Mouse (Mus musculus): ENCODE data around the gene Cerk. TPM values are rescaled to one million over a fixed set of nuclear protein-coding genes. Genes with fewer than 3 reads are reported as not detected.

The Cerk gene
- polyA plus RNA-seq, 1 experiment from 2014 or later = 9.4 TPM

- H3K4me2 ChIP-seq (ENCODE audit: low read length) = no peak overlapping the region
- peaks cover 49% of the 10 kb centered on the region for H3K4me1 ChIP-seq (replicated peaks; ENCODE audit: insufficient read depth, low read length)
- no peak for ATAC-seq (replicated peaks; ENCODE audit: low FRiP score, low read depth)
- 83% methylated on average over 23 of the region's 23 CpGs for WGBS
- DNase-seq (ENCODE audit: low spot score) = no peak
- peak overlapping the region; percentile 84; the same call in 1 of the 2 replicates for H3K27ac ChIP-seq
- no peaks in the 10 kb centered on the region for H3K9me3 ChIP-seq (replicated peaks; ENCODE audit: low read length)
- H3K27me3 ChIP-seq (ENCODE audit: insufficient read depth, low read length) = no peaks in the 10 kb centered on the region
- H3K9ac ChIP-seq (ENCODE audit: low read depth, low read length) = 0 out of 2 replicates have a peak overlapping the region, but pooled peaks have one; percentile 18
- TF ChIP-seq CTCF (IDR thresholded peaks at IDR 0.05; ENCODE audit: low read depth) = no peak
- no peak overlapping the region for H3K4me3 ChIP-seq (replicated peaks; ENCODE audit: low read depth, low read length)
- no peaks in the 10 kb centered on the region for H3K36me3 ChIP-seq (ENCODE audit: insufficient read depth, low read length)
These were observed 94.5 kb downstream of the Cerk start for GRCm38 (mm10) chr15:86091201-86091997.

- 67% methylated on average over 8 of the region's 8 CpGs for WGBS
- Histone ChIP-seq H3K4me2 (ENCODE audit: low read length) (no peak overlapping the region), H3K9ac (ENCODE audit: low read depth, low read length) (no peak overlapping the region), H3K27ac (peak overlapping the region; percentile 84), H3K27me3 (ENCODE audit: insufficient read depth, low read length) (no peaks in the 10 kb centered on the region), H3K4me3 (replicated peaks; ENCODE audit: low read depth, low read length) (no peak overlapping the region), H3K4me1 (replicated peaks; ENCODE audit: insufficient read depth, low read length) (peaks cover 57% of the 10 kb centered on the region), H3K9me3 (replicated peaks; ENCODE audit: low read length) (no peaks in the 10 kb centered on the region), H3K36me3 (ENCODE audit: insufficient read depth, low read length) (no peaks in the 10 kb centered on the region)
- DNase-seq (ENCODE audit: low spot score) (no peak), ATAC-seq (replicated peaks; ENCODE audit: low FRiP score, low read depth) (no peak)
- no peak for TF ChIP-seq CTCF (IDR thresholded peaks at IDR 0.05; ENCODE audit: low read depth)
These were observed 95.4 kb downstream of the Cerk start for GRCm38 (mm10) chr15:86090578-86090977.

- 11% methylated on average over 11 of the region's 11 CpGs for WGBS
- peak overlapping the region; percentile 84 for H3K27ac ChIP-seq
- H3K4me1 ChIP-seq (replicated peaks; ENCODE audit: insufficient read depth, low read length) = peaks cover 63% of the 10 kb centered on the region
- no peaks in the 10 kb centered on the region for H3K27me3 ChIP-seq (ENCODE audit: insufficient read depth, low read length)
- H3K9me3 ChIP-seq (replicated peaks; ENCODE audit: low read length) = no peaks in the 10 kb centered on the region
- H3K9ac ChIP-seq (ENCODE audit: low read depth, low read length) = no peak overlapping the region
- no peak overlapping the region for H3K4me3 ChIP-seq (replicated peaks; ENCODE audit: low read depth, low read length)
- ATAC-seq (replicated peaks; ENCODE audit: low FRiP score, low read depth) = peak; percentile 84
- H3K4me2 ChIP-seq (ENCODE audit: low read length) = 0 out of 2 replicates have a peak overlapping the region, but pooled peaks have one; percentile 3
- no peak for TF ChIP-seq CTCF (IDR thresholded peaks at IDR 0.05; ENCODE audit: low read depth)
- peak; percentile 99 for DNase-seq (ENCODE audit: low spot score)
- no peaks in the 10 kb centered on the region for H3K36me3 ChIP-seq (ENCODE audit: insufficient read depth, low read length)
These were observed 95.9 kb downstream of the Cerk start for GRCm38 (mm10) chr15:86089991-86090529.

Other genes with a start within 250 kb of the Cerk start
- 2.9 TPM in 2 replicates for gene Celsr1, start 152.4 kb downstream of the Cerk start, polyA plus RNA-seq (2015; fragmentation: Nextera tagmentation; extraction: Ambion mirVana)
- gene Gramd4, start 128.4 kb downstream of the Cerk start, polyA plus RNA-seq (2015; fragmentation: Nextera tagmentation; extraction: Ambion mirVana) = 13.3 and 13.5 TPM in 2 replicates
- 12.7 and 14.0 TPM in 2 replicates for gene Tbc1d22a, start 28.3 kb upstream of the Cerk start, polyA plus RNA-seq (2015; fragmentation: Nextera tagmentation; extraction: Ambion mirVana)

All from kidney, postnatal 0 days (tissue).